Mouse (Mus musculus): ENCODE measurements around the gene Pa2g4.

- TF ChIP-seq ZNF384 (IDR thresholded peaks at IDR 0.05; ENCODE audit: low read depth, low read length): no peak
- no peak for TF ChIP-seq CHD2 (IDR thresholded peaks at IDR 0.05; ENCODE audit: low read depth, low read length)
Observed at GRCm38 (mm10) chr10:128511761-128512160, 54.0 kb downstream of the Pa2g4 start.
